Mouse (Mus musculus) frontal cortex, postnatal 36 days (tissue): ENCODE results near the gene Ddx25.

Source experiments
- DNase-seq, 2 experiments: peaks; one replicate each; pipeline ENCODE4 v3.0.0; 2022; ENCODE audit warnings: low spot score in 2 of 2

Ddx25 gene

DNA sequence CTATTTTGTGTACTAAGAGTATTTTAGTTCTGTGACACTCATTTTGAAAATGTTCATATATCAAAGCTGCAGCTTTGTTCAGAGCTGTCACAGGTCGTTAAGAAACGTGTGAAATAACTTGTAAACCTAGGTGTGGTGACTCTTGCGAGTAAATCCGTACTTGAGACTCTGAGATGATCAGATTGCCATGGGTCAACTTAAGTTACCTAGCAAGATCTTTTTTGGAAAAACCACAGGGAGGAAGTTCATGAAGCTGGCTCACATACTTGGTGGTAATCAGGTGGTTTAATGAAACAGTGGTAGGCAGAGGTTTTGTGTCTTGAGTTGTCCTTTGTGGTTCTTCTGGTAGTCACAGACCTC lies 64.6 kb downstream of the Ddx25 start:
- no peak for DNase-seq

DNA sequence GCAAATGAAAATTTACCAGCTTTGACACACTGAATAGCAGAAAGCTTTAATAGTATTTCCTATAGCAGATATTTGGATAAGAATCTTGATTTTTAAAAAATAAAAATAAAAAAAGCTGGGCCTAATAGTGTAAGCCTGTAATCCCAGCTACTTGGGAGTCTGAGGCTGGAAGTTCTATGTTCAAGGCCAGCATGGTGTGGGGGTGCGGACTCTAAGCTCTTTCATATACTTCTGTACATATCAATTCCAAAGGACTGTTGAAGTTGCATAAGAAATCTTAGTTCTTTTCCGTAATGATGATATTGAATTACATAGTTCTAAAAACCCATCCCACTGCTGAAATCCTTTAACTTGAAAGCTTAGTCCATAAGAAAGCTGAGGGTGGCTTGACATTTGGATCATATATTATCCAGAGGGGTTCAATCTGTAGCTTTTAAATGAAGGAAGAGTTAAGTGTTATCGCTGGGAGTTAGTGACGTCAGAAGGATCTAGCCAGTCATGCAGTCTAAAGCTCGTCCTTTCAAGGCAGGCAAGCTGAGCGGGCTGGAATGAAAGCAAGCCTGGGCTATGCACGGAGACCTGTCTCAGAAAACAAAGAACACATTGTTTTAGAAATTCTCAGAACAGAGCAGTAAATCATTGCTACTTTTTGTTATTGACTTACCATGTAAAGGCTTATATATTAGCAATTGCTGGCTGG lies 65.1 kb downstream of the Ddx25 start:
- DNase-seq = no peak

DNA sequence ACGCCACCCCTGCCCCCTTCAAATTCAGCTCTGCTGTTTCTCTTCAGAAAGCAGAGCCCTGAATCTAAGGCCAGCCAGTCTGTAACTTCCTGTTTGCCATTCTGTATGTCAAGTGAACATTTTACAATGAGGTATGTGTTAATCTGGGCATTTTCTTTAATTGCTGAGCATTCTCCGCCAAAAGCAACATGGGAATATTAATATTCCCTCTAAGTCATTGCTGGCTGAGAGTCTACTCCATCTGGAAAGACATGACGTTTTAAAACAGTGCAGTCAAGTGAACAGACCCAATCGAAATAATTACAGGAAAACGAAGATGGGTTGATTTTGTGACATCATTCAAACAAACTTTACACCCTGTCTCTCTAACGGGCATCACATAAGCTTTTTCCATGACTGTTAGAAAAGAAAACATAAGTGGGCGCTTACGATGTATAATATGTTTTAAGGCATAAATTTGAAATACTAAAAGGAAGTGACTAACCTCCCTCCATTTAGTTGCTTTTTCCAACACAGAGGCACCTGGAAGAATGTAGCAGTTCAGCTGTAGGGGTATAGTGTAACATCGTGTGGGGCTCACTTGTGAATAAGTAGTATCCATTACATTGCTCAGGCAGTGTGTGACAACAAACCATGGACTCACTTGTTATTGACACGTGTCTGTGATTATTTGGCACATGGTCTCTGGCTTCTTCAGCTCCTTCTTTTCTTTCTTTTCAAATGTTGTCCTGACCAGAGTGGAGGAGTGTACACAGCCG lies 67.0 kb downstream of the Ddx25 start:
- DNase-seq = no peak

DNA sequence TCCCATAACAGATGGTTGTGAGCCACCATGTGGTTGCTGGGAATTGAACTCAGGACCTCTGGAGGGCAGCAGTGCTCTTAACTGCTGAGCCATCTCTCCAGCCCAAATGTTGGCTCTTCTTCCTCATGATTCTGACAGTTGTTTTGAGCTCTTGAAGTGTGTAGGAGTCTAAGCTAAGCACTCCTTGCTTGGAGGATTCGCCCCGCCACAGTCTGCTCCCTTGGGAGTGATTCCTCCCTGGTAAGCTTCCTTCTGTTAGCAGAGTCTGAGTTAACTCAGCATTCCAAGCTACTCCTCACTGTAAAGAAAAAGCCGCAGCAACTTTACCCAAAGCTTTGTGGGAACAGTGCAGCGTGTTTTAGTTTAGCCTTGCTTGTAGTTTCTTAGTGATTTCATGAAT lies 69.8 kb downstream of the Ddx25 start:
- peak; percentile 15 to 51 for DNase-seq
